Mouse (Mus musculus): ENCODE measurements around the gene Platr25. TPM values are rescaled to one million over a fixed set of nuclear protein-coding genes. Genes with fewer than 3 reads are reported as not detected.

Gene Platr25
- 16.4 TPM for polyA plus RNA-seq (2017; shearing (Covaris generic))

GRCm38 (mm10) chr13:62760432-62761415 lies at the start of gene Platr25:
Gene Platr25 (minus strand): TSS chr13:62760709.

GRCm38 (mm10) chr13:62785199-62786134 lies 25.0 kb upstream of the Platr25 start, which contains the start of gene Gm5141:
Gene Gm5141 (minus strand): TSS chr13:62785808.

GRCm38 (mm10) chr13:62623577-62624276 lies 136.8 kb downstream of the Platr25 start, which contains the start of gene 6720489N17Rik:
Gene 6720489N17Rik (minus strand): TSS chr13:62624182.

Other genes with a start within 250 kb of the Platr25 start
- gene Zfp935, start 202.2 kb downstream of the Platr25 start, polyA plus RNA-seq (2017; shearing (Covaris generic)): 1.8 TPM
- 11.1 TPM for gene Zfp934, start 189.5 kb downstream of the Platr25 start, polyA plus RNA-seq (2017; shearing (Covaris generic))
- gene 6720489N17Rik, start 136.5 kb downstream of the Platr25 start, polyA plus RNA-seq (2017; shearing (Covaris generic)): 3.6 TPM
- gene Gm5141, start 25.1 kb upstream of the Platr25 start, polyA plus RNA-seq (2017; shearing (Covaris generic)): 7.6 TPM
- not detected for gene Fbp2, start 97.7 kb upstream of the Platr25 start, polyA plus RNA-seq (2017; shearing (Covaris generic))
- not detected for gene Fbp1, start 127.6 kb upstream of the Platr25 start, polyA plus RNA-seq (2017; shearing (Covaris generic))
- 230 TPM for gene 2010111I01Rik, start 204.2 kb upstream of the Platr25 start, polyA plus RNA-seq (2017; shearing (Covaris generic))